Mouse (Mus musculus) ZHBTc4 (cell line): ENCODE results near the gene Ube2o.

Source experiments
- DNase-seq: peaks from one replicate; pipeline ENCODE4 v3.0.0-alpha.2; 2011; ENCODE audit warnings: low read depth, low spot score

Ube2o gene

DNA sequence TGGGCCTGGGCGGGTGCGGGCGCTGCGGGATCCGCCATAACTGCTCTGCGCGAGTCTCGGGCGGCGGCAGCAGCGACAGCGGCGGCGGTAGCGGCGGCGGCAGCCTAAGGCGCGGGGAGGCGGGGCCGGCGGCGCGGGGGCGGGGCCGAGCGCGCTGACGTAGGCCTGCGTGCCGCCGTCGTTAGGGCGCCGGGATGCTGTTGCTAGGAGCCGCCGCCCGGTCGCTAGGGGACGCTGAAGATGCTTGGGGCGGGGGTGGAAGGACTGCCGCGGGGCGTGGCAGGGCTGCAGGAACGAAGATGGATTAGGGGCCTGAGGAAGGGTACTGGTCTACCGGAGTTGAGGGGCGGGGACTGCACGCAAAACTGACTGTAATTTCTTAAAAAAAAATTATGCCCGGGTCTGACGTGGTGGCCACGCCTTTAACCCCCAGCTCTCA lies at the start of gene Ube2o:
TSS of gene Ube2o (minus strand) at position 72 of the 439 bp plus-strand sequence.
- DNase-seq = peak; percentile 93

GRCm38 (mm10) chr11:116630171-116630965 lies 49.1 kb upstream of the Ube2o start:
- no peak for DNase-seq

GRCm38 (mm10) chr11:116629472-116629871 lies 48.2 kb upstream of the Ube2o start:
- no peak for DNase-seq

DNA sequence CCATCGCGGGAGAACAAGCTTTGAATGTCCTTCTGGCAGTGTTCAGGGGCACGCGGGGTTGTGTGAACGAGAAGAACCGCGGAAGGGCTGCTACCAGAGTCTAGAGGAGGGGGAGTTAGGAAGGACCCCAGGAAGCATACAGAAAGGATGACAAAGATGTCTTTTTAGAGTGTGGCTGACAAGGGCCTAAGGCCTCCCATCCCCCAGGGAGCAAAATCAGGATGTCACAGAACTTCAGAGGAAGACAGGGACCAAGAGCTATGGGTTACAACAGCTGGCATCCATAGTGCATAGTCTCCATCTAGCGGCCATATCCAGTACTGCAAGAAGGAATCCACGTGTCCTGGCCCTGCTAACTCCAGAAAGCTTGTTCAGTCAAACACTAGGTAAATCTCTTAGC lies 47.5 kb upstream of the Ube2o start:
- DNase-seq = peak; percentile 95

DNA sequence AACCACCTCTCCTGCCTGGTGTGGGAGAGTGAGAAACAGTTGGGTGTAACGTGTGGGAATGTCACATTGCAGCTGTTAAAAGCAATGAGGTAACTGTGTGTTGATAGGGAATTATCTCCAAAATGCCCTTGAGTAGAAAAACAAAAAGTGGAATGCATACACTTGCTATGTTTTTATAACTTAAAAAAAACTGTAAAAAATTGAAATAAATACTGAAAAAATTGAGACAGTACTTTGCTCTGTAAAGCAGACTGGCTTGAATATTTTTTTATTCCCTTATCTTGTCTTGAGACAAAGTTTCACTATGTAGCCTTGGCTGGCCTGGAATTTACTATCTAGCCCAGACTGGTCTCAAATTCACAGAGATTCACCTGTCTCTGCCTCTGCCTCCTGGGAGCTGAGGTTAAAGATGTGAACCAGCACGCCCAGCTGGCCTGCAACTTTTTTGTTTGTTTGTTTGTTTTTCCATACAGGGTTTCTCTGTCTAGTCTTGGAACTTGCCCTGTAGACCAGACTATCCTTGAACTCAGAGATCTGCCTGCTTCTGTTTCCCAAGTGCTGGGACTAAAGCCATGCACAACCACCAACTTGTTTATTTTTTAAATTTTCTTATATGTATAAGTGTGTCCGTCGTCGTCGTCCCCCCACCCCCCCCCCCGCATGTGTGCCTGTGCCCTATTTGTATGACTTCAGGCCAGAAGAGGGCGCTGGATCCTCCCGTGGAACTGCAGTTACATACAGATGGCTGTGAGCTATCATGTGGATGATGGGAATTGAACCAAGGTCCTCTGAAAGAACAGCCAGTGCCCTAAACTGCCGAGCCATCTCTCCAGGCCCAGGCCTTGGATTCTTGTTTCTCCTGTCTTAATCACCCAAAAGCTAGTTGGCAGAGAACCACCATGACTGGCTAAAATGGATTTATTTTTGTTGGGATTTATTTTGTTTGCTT lies 46.1 kb upstream of the Ube2o start:
- DNase-seq = peak; percentile 79

DNA sequence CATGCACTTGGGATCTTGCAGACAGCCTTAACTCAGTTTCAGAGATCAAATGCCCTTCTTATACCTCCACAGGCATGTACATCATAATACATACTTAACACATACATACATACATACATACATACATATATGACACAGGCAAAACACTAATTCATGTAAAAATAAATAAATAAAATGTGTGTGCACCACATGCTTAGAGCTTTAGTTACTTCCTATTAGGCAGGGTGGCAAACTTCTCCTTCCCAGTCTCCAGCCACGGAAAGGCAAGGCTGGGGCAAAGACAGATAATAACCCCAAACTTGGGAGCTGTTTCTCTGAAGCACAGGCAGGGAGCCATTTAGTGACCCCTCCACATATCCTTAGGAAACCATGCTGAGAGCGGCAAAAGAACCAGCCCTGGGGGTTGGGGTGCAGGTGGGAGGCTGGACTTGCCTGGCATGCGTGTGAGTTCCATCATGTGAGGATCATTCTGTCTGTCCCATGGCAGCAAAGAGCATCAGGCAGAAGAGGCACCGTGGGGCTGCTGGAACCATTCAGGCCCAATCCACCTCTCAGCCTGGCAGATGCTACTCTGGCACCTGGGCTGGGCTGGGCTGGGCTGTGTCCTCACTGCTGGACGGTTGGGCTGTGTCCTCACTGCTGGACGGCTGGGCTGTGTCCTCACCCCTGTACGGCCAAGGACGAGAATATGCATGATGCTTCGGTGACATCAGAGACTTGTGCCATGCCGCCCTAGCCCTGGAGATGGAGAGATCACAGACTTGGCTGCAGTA lies 45.2 kb upstream of the Ube2o start, which contains the start of gene Rhbdf2:
TSS of gene Rhbdf2 (minus strand) at position 721 of the 773 bp plus-strand sequence.
- DNase-seq = no peak

- DNase-seq = peak; percentile 94
These were observed 44.1 kb upstream of the Ube2o start for GRCm38 (mm10) chr11:116625081-116626000.

GRCm38 (mm10) chr11:116624131-116624832 lies 43.0 kb upstream of the Ube2o start:
- peak; percentile 96 for DNase-seq

DNA sequence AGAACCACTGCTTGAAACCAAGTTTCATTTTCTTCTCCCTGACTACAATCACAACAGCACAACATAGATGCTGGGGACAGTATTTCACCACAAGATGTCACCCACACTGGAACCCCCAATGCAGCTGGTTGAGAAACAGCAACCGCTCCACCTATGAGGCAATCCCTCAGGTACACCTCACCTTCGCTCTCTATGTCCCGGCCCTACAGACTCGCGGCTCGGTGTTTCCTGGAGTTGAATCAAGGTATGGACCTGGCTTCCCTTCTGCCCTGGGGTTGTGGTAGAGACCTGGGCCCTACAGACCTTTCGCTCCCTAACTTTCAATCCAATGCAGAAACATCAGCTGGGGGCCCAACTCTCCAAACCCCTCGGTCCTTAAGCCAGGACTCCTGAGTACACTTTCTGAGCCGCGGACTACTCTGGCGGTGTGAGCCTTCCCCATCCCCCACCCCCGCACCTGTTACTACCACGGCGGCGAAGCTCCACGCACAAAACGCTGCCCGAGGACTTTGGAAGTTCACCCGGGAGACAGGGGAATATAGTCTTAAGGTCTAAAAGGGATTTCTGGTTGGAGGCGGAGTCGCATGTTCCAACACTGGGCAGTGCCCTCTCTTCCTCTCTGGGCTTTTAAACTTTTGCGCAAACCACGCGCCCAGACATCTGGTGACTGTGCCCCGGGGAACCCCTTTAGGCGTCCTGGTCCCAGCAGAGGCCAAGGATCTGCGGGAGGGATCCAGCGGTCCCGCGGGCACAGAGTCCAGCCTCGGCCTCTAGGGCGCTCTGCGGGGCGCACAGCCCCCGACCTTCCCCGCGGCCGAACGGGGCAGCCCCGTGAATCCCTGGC lies 42.3 kb upstream of the Ube2o start:
- no peak for DNase-seq

- no peak for DNase-seq
These were observed 40.0 kb upstream of the Ube2o start for GRCm38 (mm10) chr11:116621258-116621704.

GRCm38 (mm10) chr11:116620559-116621253 lies 39.5 kb upstream of the Ube2o start:
- DNase-seq = no peak

DNA sequence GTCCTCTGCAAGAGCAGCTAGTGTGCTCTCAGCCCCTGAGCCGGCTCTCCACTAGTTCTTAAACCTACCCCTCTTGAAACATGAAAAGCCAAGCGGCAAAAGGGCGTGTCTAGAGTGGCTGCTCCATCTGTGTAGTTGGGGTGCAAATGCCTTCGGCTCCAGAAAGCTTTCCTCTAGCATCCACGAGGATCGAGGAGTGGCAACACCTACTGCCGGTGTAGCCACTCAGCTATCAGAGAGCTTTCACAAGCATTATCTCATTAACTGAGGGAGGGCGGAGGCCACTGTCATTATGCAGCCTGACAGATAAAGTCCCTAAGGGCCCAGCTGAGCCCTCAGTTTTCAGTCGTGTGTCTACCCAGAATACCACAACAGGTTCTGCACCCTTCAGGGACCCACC lies 38.8 kb upstream of the Ube2o start:
- peak; percentile 67 for DNase-seq

DNA sequence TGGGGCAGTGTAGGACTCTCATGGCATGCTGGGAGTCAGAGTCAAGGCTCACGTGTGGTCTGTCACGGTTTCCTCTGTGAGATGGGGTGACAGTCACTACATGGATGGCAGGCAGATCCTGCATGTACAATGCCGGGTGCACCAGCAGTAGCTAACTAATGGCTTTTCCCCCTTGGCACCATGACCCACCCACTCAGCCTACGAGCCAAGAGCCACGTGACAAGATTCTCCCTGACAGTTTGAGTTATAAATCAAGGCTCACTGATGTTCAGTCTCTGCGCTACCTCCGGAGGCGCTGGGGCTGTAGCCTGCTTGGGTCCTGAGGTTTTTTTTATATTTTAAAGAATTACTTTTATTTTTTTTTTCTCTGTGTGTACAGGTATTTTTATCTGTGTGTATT lies 38.3 kb upstream of the Ube2o start:
- no peak for DNase-seq

DNA sequence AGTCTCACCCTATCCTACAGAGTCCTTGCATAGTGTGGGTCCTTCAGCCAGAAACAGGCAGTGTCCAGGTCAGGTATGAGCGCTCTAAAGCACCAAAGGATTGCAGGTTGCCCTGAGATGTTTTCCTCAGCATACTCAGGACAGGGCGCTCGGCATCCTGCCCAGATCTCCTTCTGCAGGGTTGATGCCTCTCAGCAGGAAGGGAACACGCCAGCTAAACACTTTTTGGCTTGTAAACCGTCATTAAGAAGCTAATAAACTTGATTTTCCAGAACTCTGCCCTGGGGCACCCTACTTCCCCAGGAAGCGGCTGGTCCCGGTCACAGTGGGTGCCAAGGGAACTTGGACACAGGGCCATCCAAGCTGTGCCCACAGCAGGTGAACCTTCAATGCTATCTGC lies 37.9 kb upstream of the Ube2o start:
- no peak for DNase-seq

DNA sequence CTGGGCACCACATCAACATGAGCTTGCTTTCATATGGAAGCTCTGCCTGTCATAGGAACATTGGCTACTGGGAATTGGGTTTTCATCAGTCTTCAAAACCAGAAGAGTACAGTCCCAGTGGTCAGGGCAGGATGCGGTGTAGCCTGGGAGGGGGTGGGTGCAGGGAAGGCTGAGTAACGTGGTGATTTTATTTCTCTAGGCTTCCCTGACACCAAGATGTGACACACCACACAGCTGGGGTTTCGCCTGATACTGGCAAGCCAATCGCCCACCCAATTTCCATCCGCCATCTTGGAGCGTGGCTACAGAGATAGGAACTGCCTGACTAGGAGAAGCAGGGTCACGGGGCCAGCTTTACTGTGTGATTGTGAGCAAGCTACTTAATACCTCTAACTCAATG lies 37.4 kb upstream of the Ube2o start:
- no peak for DNase-seq

GRCm38 (mm10) chr11:116617641-116618040 lies 36.4 kb upstream of the Ube2o start:
- no peak for DNase-seq

DNA sequence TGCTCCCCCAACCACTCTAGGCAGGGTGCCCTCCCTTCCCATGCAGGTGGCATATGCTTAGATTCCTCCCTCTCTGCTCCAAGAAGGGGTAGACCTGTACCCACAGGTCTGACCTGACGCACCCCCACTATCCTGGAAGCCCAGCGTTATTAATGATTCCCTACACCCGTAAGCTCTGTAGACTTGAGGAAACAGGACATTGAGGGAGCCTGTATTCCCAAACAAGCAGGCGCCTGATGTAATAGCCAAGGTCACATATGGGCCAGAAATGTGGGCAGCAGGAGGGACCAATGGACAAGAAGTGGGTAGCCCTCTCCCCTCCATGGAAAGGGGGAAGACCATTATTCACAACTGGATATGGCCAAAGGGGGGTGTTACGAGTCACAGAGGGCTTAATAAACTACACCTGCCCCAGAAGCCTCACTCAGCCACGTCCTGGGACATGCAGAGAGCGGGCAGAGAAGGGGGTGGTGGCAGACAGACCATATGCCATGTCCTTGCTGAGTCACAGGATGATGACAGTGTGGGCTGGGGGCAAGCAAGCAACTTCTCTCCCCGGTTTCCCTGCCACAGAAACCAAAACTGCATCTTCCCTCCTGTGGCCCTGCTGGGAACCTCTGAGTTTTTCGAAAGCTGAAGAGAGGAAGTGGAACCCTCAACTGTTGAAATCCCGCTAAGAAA lies 35.3 kb upstream of the Ube2o start:
- no peak for DNase-seq
